In the genomic region with DNA sequence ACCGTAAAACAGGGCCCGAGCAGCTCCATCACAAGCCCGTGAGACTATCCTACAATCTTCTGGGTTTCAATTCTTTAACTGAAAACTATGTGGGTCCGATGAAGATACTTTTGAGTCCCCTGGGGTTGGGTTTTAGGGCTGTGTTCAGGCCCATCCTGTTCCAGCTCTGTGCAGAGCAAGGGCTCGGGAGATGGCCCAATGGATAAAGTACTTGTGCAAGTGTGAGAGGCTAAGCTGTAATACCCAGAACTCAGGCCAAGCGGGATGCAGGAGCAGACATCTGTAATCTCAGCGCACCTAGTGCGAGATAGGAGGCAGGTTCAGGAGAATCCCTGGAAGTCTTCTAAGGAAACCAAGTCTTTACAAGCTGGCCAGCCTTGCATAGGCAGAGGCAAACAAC, we compare ENCODE assay signal across 19 mouse cellular contexts.
DNase-seq lines count a peak whose midpoint lies in the region; ATAC-seq lines count a peak whose summit lies in the region.
"Had no signal": no experiment of that assay in that cellular context is flagged by ENCODE, and none has a peak within 500 bp of the region (broad histone marks: within the 10 kb centered on the region; RNA-seq: fewer than 3 reads in every experiment).

No protein-coding gene starts in this region.

- no peak for ATAC-seq in neural tube, embryonic 13.5 days (ENCODE audit: low read depth)
- ATAC-seq: activated CD4-positive, CD25-positive, alpha-beta regulatory T cell, adult 4 months; intestine, postnatal 0 days had no signal

- no peaks in the 10 kb centered on the region for H3K27me3 ChIP-seq in neural tube, embryonic 13.5 days
- H3K27me3 ChIP-seq: embryonic facial prominence, embryonic 15.5 days; hindbrain, embryonic 12.5 days; hindbrain, embryonic 15.5 days had no signal

- H3K4me1 ChIP-seq in neural tube, embryonic 13.5 days (replicated peaks) = peaks cover 36% of the 10 kb centered on the region

- H3K4me2 ChIP-seq in neural tube, embryonic 13.5 days = no peak overlapping the region
- H3K4me2 ChIP-seq: embryonic facial prominence, embryonic 15.5 days; hindbrain, embryonic 12.5 days; hindbrain, embryonic 15.5 days had no signal

- H3K9ac ChIP-seq in neural tube, embryonic 13.5 days = no peak overlapping the region
- H3K9ac ChIP-seq: embryonic facial prominence, embryonic 15.5 days; forebrain, postnatal 0 days; hindbrain, embryonic 12.5 days; hindbrain, embryonic 15.5 days had no signal

- no peaks in the 10 kb centered on the region for H3K9me3 ChIP-seq in neural tube, embryonic 13.5 days
- H3K9me3 ChIP-seq: embryonic facial prominence, embryonic 15.5 days; hindbrain, embryonic 12.5 days; hindbrain, embryonic 15.5 days had no signal

- WGBS in neural tube, embryonic 13.5 days = 93% methylated on average over 8 of the region's 8 CpGs

- H3K36me3 ChIP-seq in neural tube, embryonic 13.5 days = no peaks in the 10 kb centered on the region
- H3K36me3 ChIP-seq: embryonic facial prominence, embryonic 15.5 days; hindbrain, embryonic 12.5 days; hindbrain, embryonic 15.5 days had no signal

- H3K4me3 ChIP-seq in neural tube, embryonic 13.5 days = no peak overlapping the region
- H3K4me3 ChIP-seq: embryonic facial prominence, embryonic 15.5 days; hindbrain, embryonic 12.5 days; hindbrain, embryonic 15.5 days had no signal

- 0 out of 2 replicates have a peak overlapping the region, but pooled peaks have one; percentile 79 for H3K27ac ChIP-seq in neural tube, embryonic 13.5 days (replicated peaks)
- H3K27ac ChIP-seq: embryonic facial prominence, embryonic 15.5 days; hindbrain, embryonic 12.5 days had no signal

- peak; percentile 78 for DNase-seq in heart, adult 11 months
- no peak for DNase-seq in heart, adult 8-10 months (ENCODE audit: low spot score)
- no peak for DNase-seq in neural tube, embryonic 10.5 days (ENCODE audit: extremely low spot score, low spot score)
- DNase-seq in 3T3-L1 (ENCODE audit: low read depth, low spot score) = peak; percentile 25
- DNase-seq in adipocyte (ENCODE audit: low spot score) = peak; percentile 67
- DNase-seq: adrenal gland, postnatal 14 days; cerebellum, adult 11 months; cerebellum, adult 2 months; cerebellum, adult 9-11 months; cerebellum, postnatal 25 days; forebrain, postnatal 0 days; gastrocnemius, postnatal 10 days; gastrocnemius, postnatal 36 days had no signal

Comparison
In these comparisons a context has a peak if more than half of its experiments do, and no peak if none do; other contexts are left out.
1. DNase-seq: peak in heart, adult 11 months (single experiment), 3T3-L1 (single experiment) and adipocyte (single experiment); none in heart, adult 8-10 months (single experiment) and neural tube, embryonic 10.5 days (single experiment).